Mouse (Mus musculus) right cerebral cortex, postnatal 36 days (tissue): ENCODE results near the gene Dop1b.
"Not testable (repeated sequence)": the region's sequence is repeated elsewhere in the genome, so short reads cannot be mapped to it uniquely, and the experiment has no call there.

ENCODE experiments used
- DNase-seq, 2 experiments: peaks; one replicate each; pipeline ENCODE4 v3.0.0; 2022; ENCODE audit warnings: low spot score in 2 of 2, mixed read lengths in 1 of 2

Dop1b gene

GRCm38 (mm10) chr16:93751816-93752215 is 40.1 kb downstream of the Dop1b start:
- no peak for DNase-seq

DNA sequence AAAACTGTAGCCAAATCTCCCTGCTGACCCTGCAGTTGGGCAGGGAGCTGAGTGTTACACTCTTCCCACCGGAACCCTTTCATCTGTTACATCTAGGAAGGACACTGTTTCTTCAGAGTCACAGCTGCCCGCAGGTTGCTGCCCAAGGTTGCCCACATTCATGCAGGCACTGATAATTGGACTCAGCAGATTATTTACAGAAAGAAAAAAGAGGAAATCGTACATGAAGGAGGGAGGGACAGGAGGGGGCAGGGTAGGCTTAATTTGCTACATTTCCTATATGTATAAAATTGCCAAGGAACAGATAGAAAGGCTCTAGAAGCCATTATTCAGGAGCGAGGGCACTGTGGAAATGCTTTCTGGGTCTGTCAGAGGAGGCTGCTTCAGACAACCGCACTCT is 44.9 kb downstream of the Dop1b start:
- no peak for DNase-seq

GRCm38 (mm10) chr16:93763378-93763777 is 51.7 kb downstream of the Dop1b start:
- no peak for DNase-seq

DNA sequence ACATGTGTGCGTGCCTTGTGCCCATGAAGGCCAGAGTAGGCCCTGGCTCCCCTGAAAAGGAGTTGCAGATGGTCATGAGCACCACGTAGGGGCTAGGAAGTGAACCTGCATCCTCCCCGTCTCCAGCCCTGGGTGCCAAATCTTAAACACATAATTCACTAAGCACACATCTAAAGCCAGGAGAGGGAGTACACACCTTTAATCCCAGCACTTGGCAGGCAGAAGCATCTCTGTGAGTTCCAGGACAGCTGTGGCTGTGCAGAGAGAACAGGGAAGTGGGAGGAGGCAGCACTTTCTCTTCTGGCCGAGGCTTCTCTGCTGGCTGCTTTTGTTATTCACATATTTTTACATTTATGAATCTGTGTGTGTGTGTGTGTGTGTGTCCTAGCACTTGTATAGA is 52.9 kb downstream of the Dop1b start:
- no peak for DNase-seq

DNA sequence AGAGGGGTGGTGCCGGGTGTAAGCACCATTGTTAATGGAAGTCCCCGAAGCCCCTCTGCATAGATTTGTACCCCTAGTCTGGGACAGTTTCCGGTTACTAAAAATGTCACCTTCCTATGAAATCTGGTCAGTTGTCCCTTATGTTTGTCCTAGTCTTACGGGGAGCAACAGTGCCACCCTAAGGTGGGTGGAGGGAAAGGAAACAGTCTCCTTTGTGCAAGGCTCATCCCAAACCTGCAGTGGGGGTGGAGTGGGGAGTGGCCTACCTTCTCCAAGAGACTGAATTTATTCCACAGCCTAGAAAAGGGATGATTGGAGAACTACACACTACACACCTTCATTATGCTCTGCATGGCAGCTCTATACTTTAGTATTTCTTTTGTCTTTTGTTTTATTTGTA is 55.3 kb downstream of the Dop1b start:
- DNase-seq, result no peak

GRCm38 (mm10) chr16:93767548-93767947 is 55.8 kb downstream of the Dop1b start:
- DNase-seq, result no peak

DNA sequence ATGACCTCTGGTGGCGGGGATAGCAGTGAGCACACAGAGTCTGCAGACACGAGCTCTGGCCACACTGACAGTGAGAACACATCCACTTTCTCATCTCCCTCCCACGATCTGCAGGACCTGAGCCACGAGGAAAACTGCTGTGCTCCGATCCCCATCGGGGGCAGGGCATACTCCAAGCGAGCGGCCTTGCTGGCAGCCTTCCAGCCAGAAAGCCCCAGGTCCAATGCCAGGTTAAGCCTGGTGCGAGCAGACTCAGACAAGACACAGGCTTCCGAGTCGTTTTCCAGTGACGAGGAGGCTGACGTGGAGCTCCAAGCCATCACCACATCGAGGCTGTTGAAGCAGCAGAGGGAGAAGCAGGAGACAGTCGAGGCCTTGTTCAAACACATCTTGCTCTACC is 57.9 kb downstream of the Dop1b start:
- no peak for DNase-seq

DNA sequence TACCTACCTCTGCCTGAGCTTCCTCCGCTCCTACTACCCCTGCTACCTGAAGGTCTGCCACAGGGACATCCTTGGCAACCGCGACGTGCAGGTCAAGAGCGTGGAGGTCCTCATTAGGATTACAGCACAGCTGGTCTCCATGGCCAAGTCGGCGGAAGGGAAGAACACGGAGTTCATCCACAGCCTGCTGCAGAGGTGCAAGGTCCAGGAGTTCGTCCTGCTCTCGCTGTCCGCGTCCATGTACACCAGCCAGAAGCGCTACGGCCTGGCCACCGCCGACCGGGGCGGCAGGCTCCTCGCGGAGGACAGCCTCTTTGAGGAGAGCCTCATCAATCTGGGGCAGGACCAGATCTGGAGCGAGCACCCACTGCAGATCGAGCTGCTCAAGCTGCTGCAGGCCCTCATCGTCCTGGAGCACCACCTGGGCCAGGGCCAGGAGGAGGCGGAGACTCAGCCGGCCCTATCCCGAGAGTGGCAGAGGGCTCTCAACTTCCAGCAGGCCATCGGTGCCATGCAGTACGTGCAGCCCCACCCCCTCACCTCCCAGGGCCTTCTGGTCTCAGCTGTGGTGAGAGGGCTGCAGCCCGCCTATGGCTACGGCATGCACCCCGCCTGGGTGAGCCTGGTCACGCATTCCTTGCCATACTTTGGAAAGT is 58.7 kb downstream of the Dop1b start:
- no peak for DNase-seq

- no peak for DNase-seq
Measured at GRCm38 (mm10) chr16:93774658-93775057, 63.0 kb downstream of the Dop1b start.

DNA sequence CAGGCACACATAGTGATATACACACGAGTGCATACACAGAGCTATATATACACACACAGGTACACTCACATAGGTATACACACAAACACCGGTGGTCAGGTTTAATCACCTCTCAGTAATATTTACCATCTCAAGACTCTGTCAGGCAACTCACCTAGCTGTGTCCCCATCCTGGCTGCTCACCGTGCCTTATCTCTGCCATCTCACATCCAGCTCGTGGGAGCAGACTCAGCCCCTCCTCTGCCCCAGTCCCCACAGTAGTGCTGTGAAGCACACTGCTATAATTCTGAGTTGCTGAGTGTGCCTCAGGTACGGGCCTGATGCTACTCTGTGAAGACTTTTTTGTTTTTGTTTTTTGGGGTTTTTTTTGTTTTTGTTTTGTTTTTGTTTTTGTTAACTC is 64.8 kb downstream of the Dop1b start:
- DNase-seq, result no peak

- no peak for DNase-seq
Measured at GRCm38 (mm10) chr16:93777247-93777999, 65.7 kb downstream of the Dop1b start.

- not testable (repeated sequence) for DNase-seq
Measured at GRCm38 (mm10) chr16:93778393-93778792, 66.7 kb downstream of the Dop1b start.

DNA sequence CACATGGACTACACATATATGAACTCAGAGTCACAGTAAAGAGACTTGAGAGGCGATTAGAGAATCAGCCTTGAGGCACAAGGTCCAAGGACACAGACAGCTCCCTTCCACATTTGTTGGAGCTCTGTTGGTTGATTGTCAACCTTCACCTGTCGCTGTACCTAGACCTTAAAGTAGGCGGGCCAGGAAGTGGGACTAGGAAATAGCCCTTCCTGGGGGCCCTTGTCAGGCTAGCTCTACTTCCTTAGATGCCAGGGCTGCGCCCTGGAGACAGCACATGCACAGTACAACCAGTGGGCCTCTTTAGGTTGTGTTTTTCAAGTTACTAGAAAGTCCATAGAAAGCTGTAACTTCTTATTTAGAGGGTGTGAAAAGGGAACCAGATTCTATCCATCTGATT is 67.8 kb downstream of the Dop1b start:
- no peak for DNase-seq

GRCm38 (mm10) chr16:93780660-93781479 is 69.2 kb downstream of the Dop1b start:
- DNase-seq, result no peak

- no peak for DNase-seq
Measured at GRCm38 (mm10) chr16:93784175-93784574, 72.5 kb downstream of the Dop1b start.

- DNase-seq, result no peak
Measured at GRCm38 (mm10) chr16:93785805-93786204, 74.1 kb downstream of the Dop1b start.

DNA sequence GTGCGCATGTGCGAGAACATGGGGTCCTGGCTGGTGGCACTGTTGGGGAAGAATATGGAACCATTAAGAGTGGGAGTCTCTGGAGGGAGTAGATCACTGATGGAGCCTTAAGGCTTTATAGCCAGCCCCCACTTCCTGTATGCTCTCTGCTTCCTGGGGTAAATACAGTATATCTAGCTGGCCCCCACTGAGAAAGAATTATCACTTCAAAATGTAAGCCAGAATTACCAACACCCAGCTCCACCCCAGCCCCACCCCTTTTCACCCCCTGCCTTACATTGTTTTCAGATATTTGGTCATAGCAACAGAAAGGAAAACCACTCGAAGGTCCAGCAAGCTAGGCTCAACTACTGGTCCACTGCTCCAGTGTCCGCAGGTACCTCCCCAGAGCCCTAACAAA is 76.7 kb downstream of the Dop1b start:
- DNase-seq, result no peak

DNA sequence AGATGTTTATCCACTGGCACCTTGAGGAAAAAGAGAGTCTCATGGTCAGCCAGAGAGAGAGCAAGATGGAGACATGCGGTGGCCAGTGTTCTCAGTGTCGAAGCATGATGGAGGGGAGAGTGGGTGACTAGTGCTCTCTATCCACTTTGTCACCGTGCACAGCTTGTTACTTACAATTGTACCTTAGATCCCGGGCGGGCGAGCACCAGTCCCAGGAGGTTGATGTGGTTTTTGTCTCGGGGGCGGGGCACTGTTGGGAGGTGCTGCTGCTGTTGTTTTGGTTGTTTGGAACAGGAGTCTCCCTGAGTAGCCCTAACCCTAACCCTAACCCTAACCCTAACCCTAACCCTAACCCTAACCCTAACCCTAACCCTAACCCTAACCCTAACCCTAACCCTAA is 77.2 kb downstream of the Dop1b start:
- no peak for DNase-seq

GRCm38 (mm10) chr16:93789971-93790755 is 78.5 kb downstream of the Dop1b start:
- DNase-seq, result no peak

- DNase-seq, result no peak
Measured at GRCm38 (mm10) chr16:93792981-93793630, 81.4 kb downstream of the Dop1b start.

DNA sequence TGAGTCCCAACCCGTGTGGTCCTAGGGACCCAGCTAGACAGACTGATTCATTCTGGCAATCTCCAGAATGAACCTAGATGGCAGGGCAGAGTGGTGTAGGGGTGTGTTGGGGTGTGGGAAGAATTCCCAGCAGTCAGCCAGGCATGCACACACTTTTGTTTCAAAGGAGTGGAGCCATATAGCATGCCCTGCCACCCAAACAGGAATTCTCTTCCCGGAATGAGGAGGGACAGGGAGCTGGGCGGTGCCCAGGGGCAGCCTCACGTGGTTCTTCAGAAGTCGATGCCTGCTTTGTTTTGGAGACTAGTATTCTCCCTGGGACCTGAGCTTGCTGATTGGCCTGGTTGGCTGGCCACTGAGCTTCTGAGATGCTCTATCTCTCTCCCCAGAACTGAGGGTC is 83.1 kb downstream of the Dop1b start:
- DNase-seq, result no peak
